Mouse (Mus musculus): ENCODE measurements at regions not wholly inside any gene's neighbourhood (a gene's known extent, or its start where the extent isn't known, plus 50 kb on each side); places are given as distances from the start of the nearest gene placed in this dataset. TPM values are rescaled to one million over a fixed set of nuclear protein-coding genes. Genes with fewer than 3 reads are reported as not detected.

- Histone ChIP-seq H3K4me3 (replicated peaks; ENCODE audit: low read depth, low read length) (no peak overlapping the region), H3K9ac (ENCODE audit: low read depth, low read length) (no peak overlapping the region), H3K27me3 (ENCODE audit: insufficient read depth, low read length) (no peaks in the 10 kb centered on the region), H3K4me1 (replicated peaks; ENCODE audit: insufficient read depth, low read length) (peaks cover 9% of the 10 kb centered on the region), H3K27ac (no peak overlapping the region), H3K36me3 (ENCODE audit: insufficient read depth, low read length) (no peaks in the 10 kb centered on the region), H3K4me2 (ENCODE audit: low read length) (no peak overlapping the region), H3K9me3 (replicated peaks; ENCODE audit: low read length) (no peaks in the 10 kb centered on the region)
- 79% methylated on average over 7 of the region's 7 CpGs for WGBS
- ATAC-seq (replicated peaks; ENCODE audit: low FRiP score, low read depth) (no peak), DNase-seq (ENCODE audit: low spot score) (no peak)
- no peak for TF ChIP-seq CTCF (IDR thresholded peaks at IDR 0.05; ENCODE audit: low read depth)
Measured at GRCm38 (mm10) chr12:109398473-109398872, 54.1 kb upstream of the Dlk1 start.

GRCm38 (mm10) chr12:109398951-109399350, 53.7 kb upstream of the Dlk1 start:
- Histone ChIP-seq H3K4me2 (ENCODE audit: low read length) (no peak overlapping the region), H3K9me3 (replicated peaks; ENCODE audit: low read length) (no peaks in the 10 kb centered on the region), H3K27ac (no peak overlapping the region), H3K27me3 (ENCODE audit: insufficient read depth, low read length) (no peaks in the 10 kb centered on the region), H3K9ac (ENCODE audit: low read depth, low read length) (no peak overlapping the region), H3K36me3 (ENCODE audit: insufficient read depth, low read length) (no peaks in the 10 kb centered on the region), H3K4me3 (replicated peaks; ENCODE audit: low read depth, low read length) (no peak overlapping the region), H3K4me1 (replicated peaks; ENCODE audit: insufficient read depth, low read length) (peaks cover 10% of the 10 kb centered on the region)
- ATAC-seq (replicated peaks; ENCODE audit: low FRiP score, low read depth), result no peak
- no peak for TF ChIP-seq CTCF (IDR thresholded peaks at IDR 0.05; ENCODE audit: low read depth)
- DNase-seq (ENCODE audit: low spot score), result no peak
- WGBS, result 23% methylated on average over 6 of the region's 6 CpGs

- 12% methylated on average over 22 of the region's 22 CpGs for WGBS
- no peak for ATAC-seq (replicated peaks; ENCODE audit: low FRiP score, low read depth)
Measured at GRCm38 (mm10) chr12:109399591-109399990, 53.0 kb upstream of the Dlk1 start.

GRCm38 (mm10) chr12:109400041-109400440, 52.6 kb upstream of the Dlk1 start:
- Histone ChIP-seq H3K4me3 (replicated peaks; ENCODE audit: low read depth, low read length) (no peak overlapping the region), H3K27ac (no peak overlapping the region), H3K9me3 (replicated peaks; ENCODE audit: low read length) (no peaks in the 10 kb centered on the region), H3K36me3 (ENCODE audit: insufficient read depth, low read length) (no peaks in the 10 kb centered on the region), H3K9ac (ENCODE audit: low read depth, low read length) (no peak overlapping the region), H3K27me3 (ENCODE audit: insufficient read depth, low read length) (no peaks in the 10 kb centered on the region), H3K4me2 (ENCODE audit: low read length) (no peak overlapping the region), H3K4me1 (replicated peaks; ENCODE audit: insufficient read depth, low read length) (peaks cover 10% of the 10 kb centered on the region)
- 86% methylated on average over 7 of the region's 7 CpGs for WGBS
- no peak for TF ChIP-seq CTCF (IDR thresholded peaks at IDR 0.05; ENCODE audit: low read depth)
- ATAC-seq (replicated peaks; ENCODE audit: low FRiP score, low read depth) (no peak), DNase-seq (ENCODE audit: low spot score) (no peak)

More at GRCm38 (mm10) chr12:109399591-109399990, 53.0 kb upstream of the Dlk1 start:
- no peaks in the 10 kb centered on the region for H3K36me3 ChIP-seq (ENCODE audit: insufficient read depth, low read length)
- H3K9ac ChIP-seq (ENCODE audit: low read depth, low read length), result no peak overlapping the region
- H3K4me3 ChIP-seq (replicated peaks; ENCODE audit: low read depth, low read length), result no peak overlapping the region
- H3K27me3 ChIP-seq (ENCODE audit: insufficient read depth, low read length), result no peaks in the 10 kb centered on the region
- peak overlapping the region; percentile 37; the same call in 1 of the 2 replicates for H3K4me2 ChIP-seq (ENCODE audit: low read length)
- H3K9me3 ChIP-seq (replicated peaks; ENCODE audit: low read length), result no peaks in the 10 kb centered on the region
- DNase-seq (ENCODE audit: low spot score), result peak; percentile 39
- H3K4me1 ChIP-seq (replicated peaks; ENCODE audit: insufficient read depth, low read length), result peaks cover 10% of the 10 kb centered on the region
- TF ChIP-seq CTCF (IDR thresholded peaks at IDR 0.05; ENCODE audit: low read depth), result no peak
- no peak overlapping the region for H3K27ac ChIP-seq

- peak; percentile 61 for DNase-seq (ENCODE audit: low spot score)
- WGBS, result 57% methylated on average over 15 of the region's 15 CpGs
- Histone ChIP-seq H3K4me3 (replicated peaks; ENCODE audit: low read depth, low read length) (no peak overlapping the region), H3K36me3 (ENCODE audit: insufficient read depth, low read length) (no peaks in the 10 kb centered on the region), H3K4me1 (replicated peaks; ENCODE audit: insufficient read depth, low read length) (peaks cover 10% of the 10 kb centered on the region), H3K9ac (ENCODE audit: low read depth, low read length) (no peak overlapping the region), H3K4me2 (ENCODE audit: low read length) (no peak overlapping the region), H3K27ac (no peak overlapping the region), H3K9me3 (replicated peaks; ENCODE audit: low read length) (no peaks in the 10 kb centered on the region), H3K27me3 (ENCODE audit: insufficient read depth, low read length) (no peaks in the 10 kb centered on the region)
- ATAC-seq (replicated peaks; ENCODE audit: low FRiP score, low read depth), result no peak
- peak; percentile 79 for TF ChIP-seq CTCF (IDR thresholded peaks at IDR 0.05; ENCODE audit: low read depth)
Measured at GRCm38 (mm10) chr12:109400936-109401586, 51.6 kb upstream of the Dlk1 start.

GRCm38 (mm10) chr12:109401696-109402095, 50.9 kb upstream of the Dlk1 start:
- ATAC-seq (replicated peaks; ENCODE audit: low FRiP score, low read depth), result no peak
- Histone ChIP-seq H3K4me2 (ENCODE audit: low read length) (no peak overlapping the region), H3K9ac (ENCODE audit: low read depth, low read length) (no peak overlapping the region), H3K36me3 (ENCODE audit: insufficient read depth, low read length) (no peaks in the 10 kb centered on the region), H3K4me3 (replicated peaks; ENCODE audit: low read depth, low read length) (no peak overlapping the region), H3K27me3 (ENCODE audit: insufficient read depth, low read length) (no peaks in the 10 kb centered on the region), H3K4me1 (replicated peaks; ENCODE audit: insufficient read depth, low read length) (peaks cover 10% of the 10 kb centered on the region), H3K9me3 (replicated peaks; ENCODE audit: low read length) (no peaks in the 10 kb centered on the region), H3K27ac (no peak overlapping the region)
- no peak for TF ChIP-seq CTCF (IDR thresholded peaks at IDR 0.05; ENCODE audit: low read depth)
- WGBS, result 58% methylated on average over 6 of the region's 6 CpGs
- DNase-seq (ENCODE audit: low spot score), result no peak

- ATAC-seq (replicated peaks; ENCODE audit: low FRiP score, low read depth) (no peak; the same call in 1 of the 2 replicates), DNase-seq (ENCODE audit: low spot score) (peak; percentile 81)
- Histone ChIP-seq H3K27me3 (ENCODE audit: insufficient read depth, low read length) (no peaks in the 10 kb centered on the region), H3K9me3 (replicated peaks; ENCODE audit: low read length) (no peaks in the 10 kb centered on the region), H3K9ac (ENCODE audit: low read depth, low read length) (no peak overlapping the region), H3K4me1 (replicated peaks; ENCODE audit: insufficient read depth, low read length) (peaks cover 10% of the 10 kb centered on the region), H3K4me3 (replicated peaks; ENCODE audit: low read depth, low read length) (no peak overlapping the region), H3K36me3 (ENCODE audit: insufficient read depth, low read length) (no peaks in the 10 kb centered on the region), H3K4me2 (ENCODE audit: low read length) (no peak overlapping the region), H3K27ac (no peak overlapping the region)
- WGBS, result 8% methylated on average over 9 of the region's 9 CpGs
- no peak for TF ChIP-seq CTCF (IDR thresholded peaks at IDR 0.05; ENCODE audit: low read depth)
Measured at GRCm38 (mm10) chr12:109402226-109402625, 50.4 kb upstream of the Dlk1 start.

Small RNAs in the stretch of these regions (microRNA-seq; reads per million reads assigned to microRNA genes)
- gene Gm22234 (not detected), gene Gm25297 (not detected)

All from kidney, postnatal 0 days (tissue).